Mouse (Mus musculus): Measurements from ENCODE around the gene Irf1. TPM values are rescaled to one million over a fixed set of nuclear protein-coding genes. Genes with fewer than 3 reads are reported as not detected.

The Irf1 gene
- polyA plus RNA-seq, 1 experiment from 2014 or later, result 30.7 TPM

- H3K27me3 ChIP-seq, result no peaks in the 10 kb centered on the region
- ChIA-PET CTCF (no interaction called here), POLR2A (no interaction called here)
- DNase-seq (ENCODE audit: low read depth, low spot score), result no peak
- no peak for ATAC-seq
- TF ChIP-seq CTCF (IDR thresholded peaks at IDR 0.05), result no peak
- in situ Hi-C loops (cut with MboI; ENCODE audit: low pct_unique_long_range_greater_than_20kb), result no loop called here
Observed at GRCm38 (mm10) chr11:53818794-53819193, 49.0 kb downstream of the Irf1 start.

GRCm38 (mm10) chr11:53819511-53819910 is 49.7 kb downstream of the Irf1 start:
- ChIA-PET POLR2A (interaction anchor here (0.8 kb wide), 1 partner anchor 20 kb away, joined by 3 read pairs; no protein-coding TSS in a partner anchor), CTCF (no interaction called here)
- H3K27me3 ChIP-seq, result no peaks in the 10 kb centered on the region
- no peak for ATAC-seq
- in situ Hi-C loops (cut with MboI; ENCODE audit: low pct_unique_long_range_greater_than_20kb), result no loop called here
- no peak for DNase-seq (ENCODE audit: low read depth, low spot score)
- TF ChIP-seq CTCF (IDR thresholded peaks at IDR 0.05), result no peak

- ATAC-seq, result no peak
- TF ChIP-seq CTCF (IDR thresholded peaks at IDR 0.05), result no peak
- in situ Hi-C loops (cut with MboI; ENCODE audit: low pct_unique_long_range_greater_than_20kb), result no loop called here
- no peak for DNase-seq (ENCODE audit: low read depth, low spot score)
- CTCF ChIA-PET, result interaction anchor here (1.1 to 1.3 kb wide), 2 partner anchors 17 to 18 kb away, joined by 3 read pairs; no protein-coding TSS in a partner anchor
- POLR2A ChIA-PET, result no interaction called here
- no peaks in the 10 kb centered on the region for H3K27me3 ChIP-seq
Observed at GRCm38 (mm10) chr11:53820516-53821170, 50.8 kb downstream of the Irf1 start.

GRCm38 (mm10) chr11:53821230-53821944 is 51.6 kb downstream of the Irf1 start:
- TF ChIP-seq CTCF (IDR thresholded peaks at IDR 0.05), result no peak
- H3K27me3 ChIP-seq, result no peaks in the 10 kb centered on the region
- ChIA-PET POLR2A (no interaction called here), CTCF (interaction anchor here (1.1 to 1.3 kb wide), 2 partner anchors 16 to 19 kb away, joined by 3 read pairs; no protein-coding TSS in a partner anchor)
- peak; percentile 8 for ATAC-seq
- in situ Hi-C loops (cut with MboI; ENCODE audit: low pct_unique_long_range_greater_than_20kb), result no loop called here
- peak; percentile 28 for DNase-seq (ENCODE audit: low read depth, low spot score)

- POLR2A ChIA-PET, result no interaction called here
- in situ Hi-C loops (cut with MboI; ENCODE audit: low pct_unique_long_range_greater_than_20kb), result no loop called here
- DNase-seq (ENCODE audit: low read depth, low spot score) (no peak), ATAC-seq (no peak)
- no peaks in the 10 kb centered on the region for H3K27me3 ChIP-seq
- CTCF ChIA-PET, result interaction anchor here (1.3 kb wide), 1 partner anchor 16 kb away, joined by 3 read pairs; no protein-coding TSS in a partner anchor
- no peak for TF ChIP-seq CTCF (IDR thresholded peaks at IDR 0.05)
Observed at GRCm38 (mm10) chr11:53821945-53822338, 52.1 kb downstream of the Irf1 start.

GRCm38 (mm10) chr11:53825409-53825808 is 55.6 kb downstream of the Irf1 start:
- no peaks in the 10 kb centered on the region for H3K27me3 ChIP-seq
- POLR2A ChIA-PET, result no interaction called here
- no peak for ATAC-seq
- in situ Hi-C loops (cut with MboI; ENCODE audit: low pct_unique_long_range_greater_than_20kb), result no loop called here
- CTCF ChIA-PET, result interaction anchor here (1.5 to 2.2 kb wide), 3 partner anchors 11 to 88 kb away, joined by 4 to 13 read pairs (median 10); no protein-coding TSS in a partner anchor
- DNase-seq (ENCODE audit: low read depth, low spot score), result no peak
- no peak for TF ChIP-seq CTCF (IDR thresholded peaks at IDR 0.05)

Other genes with a start within 250 kb of the Irf1 start
- 52.7 TPM for gene Kif3a, start 202.6 kb upstream of the Irf1 start, polyA plus RNA-seq (2021)
- 3.2 TPM for gene Il4, start 151.3 kb upstream of the Irf1 start, polyA plus RNA-seq (2021)
- not detected for gene Il13, start 135.3 kb upstream of the Irf1 start, polyA plus RNA-seq (2021)
- gene Rad50, start 62.7 kb upstream of the Irf1 start, polyA plus RNA-seq (2021), result 20.9 TPM
- gene Il5, start 49.2 kb upstream of the Irf1 start, polyA plus RNA-seq (2021), result not detected
- 0.44 TPM for gene Gm17334, start 3.2 kb downstream of the Irf1 start, polyA plus RNA-seq (2021)
- 0.58 TPM for gene Gm12216, start 89.2 kb downstream of the Irf1 start, polyA plus RNA-seq (2021)
- 26.7 TPM for gene Slc22a5, start 121.6 kb downstream of the Irf1 start, polyA plus RNA-seq (2021)
- gene Slc22a21, start 210.3 kb downstream of the Irf1 start, polyA plus RNA-seq (2021), result 3.4 TPM

Measured in Patski (cell line).